Mouse (Mus musculus) hindbrain, embryonic 14.5 days (tissue): ENCODE results near the gene Olfr573-ps1. TPM values are rescaled to one million over a fixed set of nuclear protein-coding genes. Genes with fewer than 3 reads are reported as not detected.

ENCODE experiments used
- ATAC-seq: fragments of 200-750 bp; cut with Nextera tagmentation; 2 replicates; pipeline ENCODE4 v1.8.0; 2017; ENCODE audit warnings: moderate number of reproducible peaks, mild to moderate bottlenecking, moderate TSS enrichment, moderate library complexity; ENCODE audit not compliant: low FRiP score
- DNase-seq: peaks from one replicate; pipeline ENCODE4 v3.0.0-alpha.2; 2015; ENCODE audit warnings: low spot score
- H3K27ac ChIP-seq: fragments of 300-500 bp; sonication (generic); 2 replicates; pipeline ENCODE4 v1.5.1; 2014; ENCODE audit warnings: mild to moderate bottlenecking, moderate library complexity
- H3K27me3 ChIP-seq: fragments of 300-500 bp; sonication (generic); 2 replicates; pipeline ENCODE4 v1.6.1; 2014; ENCODE audit warnings: mild to moderate bottlenecking, low read length, mixed read lengths; ENCODE audit not compliant: control insufficient read depth, insufficient read depth
- H3K36me3 ChIP-seq: fragments of 300-500 bp; sonication (generic); replicated peaks from 2 replicates; pipeline ENCODE4 v1.6.1; 2014; ENCODE audit not compliant: control insufficient read depth, insufficient read depth
- H3K4me1 ChIP-seq: fragments of 300-500 bp; sonication (generic); replicated peaks from 2 replicates; pipeline ENCODE4 v1.6.1; 2014; ENCODE audit warnings: antibody characterized with exemption, low read length, mixed read lengths; ENCODE audit not compliant: control insufficient read depth, insufficient read depth
- H3K4me2 ChIP-seq: fragments of 300-500 bp; sonication (generic); replicated peaks from 2 replicates; pipeline ENCODE4 v1.6.1; 2014; ENCODE audit warnings: mild to moderate bottlenecking, moderate library complexity
- H3K4me3 ChIP-seq: fragments of 300-500 bp; sonication (generic); replicated peaks from 2 replicates; pipeline ENCODE4 v1.5.1; 2014; ENCODE audit warnings: mild to moderate bottlenecking, low read length
- H3K9ac ChIP-seq: fragments of 300-500 bp; sonication (generic); 2 replicates; pipeline ENCODE4 v1.6.1; 2014
- H3K9me3 ChIP-seq: fragments of 300-500 bp; sonication (generic); 2 replicates; pipeline ENCODE4 v1.6.1; 2016; ENCODE audit warnings: low read length; ENCODE audit not compliant: control insufficient read depth
- WGBS: fragments of 180-500 bp; shearing (Covaris S2); extraction: QIAGEN DNeasy Blood & Tissue Kit; methylation state at CpG from one replicate; pipeline ENCODE4 v1.1.7; 2014; 5-methylcytosine and 5-hydroxymethylcytosine counted together
- polyA plus RNA-seq: library from polyadenylated mRNA; unstranded; fragments of >200 nt; fragmentation: Nextera tagmentation; extraction: Ambion mirVana; gene quantifications from 2 replicates; pipeline ENCODE4 v1.2.1, GENCODE M21; 2014

The Olfr573-ps1 gene
- polyA plus RNA-seq: not detected in 2 replicates

- Histone ChIP-seq H3K36me3 (no peaks in the 10 kb centered on the region), H3K4me3 (no peak within 1 kb of the TSS), H3K27ac (no peak within 1 kb of the TSS), H3K9me3 (no peaks in the 10 kb centered on the region), H3K27me3 (no peaks in the 10 kb centered on the region), H3K4me2 (no peak within 1 kb of the TSS), H3K9ac (no peak within 1 kb of the TSS), H3K4me1 (no peaks in the 10 kb centered on the region)
- DNase-seq (no peak), ATAC-seq (no peak)
- WGBS: 95% methylated on average over 2 of the region's 2 CpGs
These were observed at the start of gene Olfr573-ps1 for GRCm38 (mm10) chr7:102942475-102942874. Gene Olfr573-ps1 (minus strand): TSS chr7:102942575.

GRCm38 (mm10) chr7:102989224-102989623 lies 46.8 kb upstream of the Olfr573-ps1 start, which contains the start of gene Olfr578:
Gene Olfr578 (minus strand): TSS chr7:102989324.
- WGBS: 73% methylated on average over 3 of the region's 3 CpGs
- no peak within 1 kb of the TSS for H3K4me2 ChIP-seq
- no peaks in the 10 kb centered on the region for H3K27me3 ChIP-seq
- no peaks in the 10 kb centered on the region for H3K9me3 ChIP-seq
- H3K9ac ChIP-seq: no peak within 1 kb of the TSS
- H3K27ac ChIP-seq: no peak within 1 kb of the TSS
- H3K36me3 ChIP-seq: no peaks in the 10 kb centered on the region
- no peak for ATAC-seq
- H3K4me3 ChIP-seq: no peak within 1 kb of the TSS
- H3K4me1 ChIP-seq: no peaks in the 10 kb centered on the region
- no peak for DNase-seq

GRCm38 (mm10) chr7:102975843-102976242 lies 33.5 kb upstream of the Olfr573-ps1 start, which contains the start of gene Olfr577:
Gene Olfr577 (minus strand): TSS chr7:102975943.
- Histone ChIP-seq H3K4me1 (no peaks in the 10 kb centered on the region), H3K27me3 (no peaks in the 10 kb centered on the region), H3K4me3 (no peak within 1 kb of the TSS), H3K36me3 (no peaks in the 10 kb centered on the region), H3K9me3 (0 out of 2 replicates have a peak, but pooled peaks cover 3% of the 10 kb centered on the region), H3K4me2 (no peak within 1 kb of the TSS), H3K27ac (no peak within 1 kb of the TSS), H3K9ac (no peak within 1 kb of the TSS)
- no peak for ATAC-seq
- no peak for DNase-seq
- 85% methylated on average over 2 of the region's 2 CpGs for WGBS

GRCm38 (mm10) chr7:102974399-102974798 lies 32.0 kb upstream of the Olfr573-ps1 start:
- Histone ChIP-seq H3K4me2 (no peak overlapping the region), H3K9me3 (no peaks in the 10 kb centered on the region), H3K27ac (no peak overlapping the region), H3K27me3 (no peaks in the 10 kb centered on the region), H3K4me1 (no peaks in the 10 kb centered on the region), H3K4me3 (no peak overlapping the region), H3K9ac (no peak overlapping the region), H3K36me3 (no peaks in the 10 kb centered on the region)
- DNase-seq: no peak
- WGBS: 35% methylated on average over 1 of the region's 1 CpGs
- no peak for ATAC-seq

- WGBS: 57% methylated on average over 2 of the region's 2 CpGs
- Histone ChIP-seq H3K27ac (no peak within 1 kb of the TSS), H3K4me2 (no peak within 1 kb of the TSS), H3K36me3 (no peaks in the 10 kb centered on the region), H3K9ac (no peak within 1 kb of the TSS), H3K27me3 (no peaks in the 10 kb centered on the region), H3K4me3 (no peak within 1 kb of the TSS), H3K9me3 (no peaks in the 10 kb centered on the region), H3K4me1 (no peaks in the 10 kb centered on the region)
- no peak for DNase-seq
- no peak for ATAC-seq
These were observed 20.0 kb upstream of the Olfr573-ps1 start, which contains the start of gene Olfr576 for GRCm38 (mm10) chr7:102962360-102962759. Gene Olfr576 (plus strand): TSS chr7:102962660.

GRCm38 (mm10) chr7:102958593-102958992 lies 16.2 kb upstream of the Olfr573-ps1 start, which contains the start of gene Olfr575:
Gene Olfr575 (minus strand): TSS chr7:102958775.
- no peak within 1 kb of the TSS for H3K4me2 ChIP-seq
- H3K9me3 ChIP-seq: no peaks in the 10 kb centered on the region
- no peak within 1 kb of the TSS for H3K4me3 ChIP-seq
- WGBS: 73% methylated on average over 1 of the region's 1 CpGs
- no peak for ATAC-seq
- no peak within 1 kb of the TSS for H3K27ac ChIP-seq
- H3K36me3 ChIP-seq: no peaks in the 10 kb centered on the region
- no peaks in the 10 kb centered on the region for H3K4me1 ChIP-seq
- DNase-seq: no peak
- H3K9ac ChIP-seq: no peak within 1 kb of the TSS
- no peaks in the 10 kb centered on the region for H3K27me3 ChIP-seq

GRCm38 (mm10) chr7:102958137-102958536 lies 15.8 kb upstream of the Olfr573-ps1 start:
- H3K4me3 ChIP-seq: no peak overlapping the region
- H3K9ac ChIP-seq: no peak overlapping the region
- no peak overlapping the region for H3K27ac ChIP-seq
- no peaks in the 10 kb centered on the region for H3K9me3 ChIP-seq
- DNase-seq (no peak), ATAC-seq (no peak)
- WGBS: 79% methylated on average over 3 of the region's 3 CpGs
- H3K4me1 ChIP-seq: no peaks in the 10 kb centered on the region
- no peak overlapping the region for H3K4me2 ChIP-seq
- H3K27me3 ChIP-seq: no peaks in the 10 kb centered on the region
- no peaks in the 10 kb centered on the region for H3K36me3 ChIP-seq

GRCm38 (mm10) chr7:102950732-102951131 lies 8.4 kb upstream of the Olfr573-ps1 start:
- Histone ChIP-seq H3K9me3 (no peaks in the 10 kb centered on the region), H3K9ac (no peak overlapping the region), H3K4me2 (no peak overlapping the region), H3K27ac (no peak overlapping the region), H3K36me3 (no peaks in the 10 kb centered on the region), H3K4me1 (no peaks in the 10 kb centered on the region), H3K27me3 (no peaks in the 10 kb centered on the region), H3K4me3 (no peak overlapping the region)
- no peak for ATAC-seq
- DNase-seq: no peak
- 86% methylated on average over 1 of the region's 1 CpGs for WGBS

GRCm38 (mm10) chr7:102948167-102948566 lies 5.8 kb upstream of the Olfr573-ps1 start, which contains the start of gene Olfr574:
Gene Olfr574 (plus strand): TSS chr7:102948467.
- no peak within 1 kb of the TSS for H3K9ac ChIP-seq
- H3K9me3 ChIP-seq: no peaks in the 10 kb centered on the region
- WGBS: 92% methylated on average over 1 of the region's 1 CpGs
- no peaks in the 10 kb centered on the region for H3K36me3 ChIP-seq
- H3K27me3 ChIP-seq: no peaks in the 10 kb centered on the region
- DNase-seq (no peak), ATAC-seq (no peak)
- no peak within 1 kb of the TSS for H3K27ac ChIP-seq
- H3K4me3 ChIP-seq: no peak within 1 kb of the TSS
- H3K4me1 ChIP-seq: no peaks in the 10 kb centered on the region
- no peak within 1 kb of the TSS for H3K4me2 ChIP-seq

GRCm38 (mm10) chr7:102943417-102943816 lies 1.0 kb upstream of the Olfr573-ps1 start:
- DNase-seq (no peak), ATAC-seq (no peak)
- Histone ChIP-seq H3K4me1 (no peaks in the 10 kb centered on the region), H3K27ac (no peak overlapping the region), H3K4me3 (no peak overlapping the region), H3K36me3 (no peaks in the 10 kb centered on the region), H3K27me3 (no peaks in the 10 kb centered on the region), H3K9me3 (no peaks in the 10 kb centered on the region), H3K4me2 (no peak overlapping the region), H3K9ac (no peak overlapping the region)
- WGBS: 90% methylated on average over 1 of the region's 1 CpGs
